Mouse (Mus musculus) left cerebral cortex, postnatal 36 days (tissue): ENCODE data around the gene Adgra1. TPM values are rescaled to one million over a fixed set of nuclear protein-coding genes. Genes with fewer than 3 reads are reported as not detected.

Source experiments
- DNase-seq, 2 experiments: peaks; one replicate each; pipeline ENCODE4 v3.0.0; 2021 to 2022; ENCODE audit warnings: low spot score in 2 of 2, mixed read lengths in 1 of 2
- intact Hi-C: fragments of 180-260 bp; cut with DNase I; formaldehyde crosslinking; loops from one replicate; pipeline ENCODE4 v1.15.1; 2025
- total RNA-seq, 2 experiments: library from RNA; stranded (reverse); gene quantifications; 2 replicates each; pipeline ENCODE4 v1.2.3; 2021

Adgra1 gene
- total RNA-seq, 2 experiments from 2014 or later: 57.5 to 67.0 TPM

- no peak for DNase-seq
- intact Hi-C loops: loop anchor here (5.0 kb wide), 1 partner anchor 96 kb away; no protein-coding TSS in a partner anchor
These were observed 9.8 kb downstream of the Adgra1 start for GRCm38 (mm10) chr7:139843776-139844175.

GRCm38 (mm10) chr7:139845101-139845500, 11.1 kb downstream of the Adgra1 start:
- no peak for DNase-seq
- intact Hi-C loops: no loop called here

GRCm38 (mm10) chr7:139850152-139850551, 16.2 kb downstream of the Adgra1 start:
- intact Hi-C loops: no loop called here
- DNase-seq: no peak

- no peak for DNase-seq
- intact Hi-C loops: no loop called here
These were observed 16.7 kb downstream of the Adgra1 start for GRCm38 (mm10) chr7:139850677-139851076.

GRCm38 (mm10) chr7:139851098-139851497, 17.1 kb downstream of the Adgra1 start:
- DNase-seq: peak in 1 of 2 experiments; percentile 63
- intact Hi-C loops: no loop called here

GRCm38 (mm10) chr7:139855261-139855660, 21.3 kb downstream of the Adgra1 start:
- no peak for DNase-seq
- intact Hi-C loops: no loop called here

GRCm38 (mm10) chr7:139861411-139861810, 27.4 kb downstream of the Adgra1 start:
- peak; percentile 69 to 79 for DNase-seq
- intact Hi-C loops: loop anchor here (1.0 to 5.0 kb wide), 2 partner anchors 158 to 214 kb away; no protein-coding TSS in a partner anchor

GRCm38 (mm10) chr7:139863076-139863475, 29.1 kb downstream of the Adgra1 start:
- intact Hi-C loops: loop anchor here (5.0 kb wide), 1 partner anchor 216 kb away; no protein-coding TSS in a partner anchor
- no peak for DNase-seq

GRCm38 (mm10) chr7:139864253-139864652, 30.3 kb downstream of the Adgra1 start:
- no peak for DNase-seq
- intact Hi-C loops: loop anchor here (5.0 kb wide), 1 partner anchor 217 kb away; no protein-coding TSS in a partner anchor

GRCm38 (mm10) chr7:139864871-139865270, 30.9 kb downstream of the Adgra1 start:
- DNase-seq: no peak
- intact Hi-C loops: loop anchor here (5.0 kb wide), 1 partner anchor 218 kb away; no protein-coding TSS in a partner anchor

GRCm38 (mm10) chr7:139871014-139871413, 37.0 kb downstream of the Adgra1 start:
- intact Hi-C loops: no loop called here
- DNase-seq: no peak

- DNase-seq: peak; percentile 62 to 68
- intact Hi-C loops: loop anchor here (5.0 kb wide), 2 partner anchors 175 to 230 kb away; no protein-coding TSS in a partner anchor
These were observed 43.3 kb downstream of the Adgra1 start for GRCm38 (mm10) chr7:139877167-139877792.

- DNase-seq: no peak
- intact Hi-C loops: loop anchor here (5.0 kb wide), 2 partner anchors 176 to 231 kb away; no protein-coding TSS in a partner anchor
These were observed 44.1 kb downstream of the Adgra1 start for GRCm38 (mm10) chr7:139878122-139878521.

- no peak for DNase-seq
- intact Hi-C loops: loop anchor here (5.0 kb wide), 2 partner anchors 176 to 231 kb away; no protein-coding TSS in a partner anchor
These were observed 44.6 kb downstream of the Adgra1 start for GRCm38 (mm10) chr7:139878621-139879020.

GRCm38 (mm10) chr7:139883545-139883944, 49.6 kb downstream of the Adgra1 start:
- intact Hi-C loops: no loop called here
- DNase-seq: peak in 1 of 2 experiments; percentile 8

GRCm38 (mm10) chr7:139891779-139892178, 57.8 kb downstream of the Adgra1 start:
- intact Hi-C loops: no loop called here
- DNase-seq: no peak

- intact Hi-C loops: no loop called here
- peak; percentile 75 to 86 for DNase-seq
These were observed 60.9 kb downstream of the Adgra1 start, which contains the start of gene Kndc1 for GRCm38 (mm10) chr7:139894655-139895557. TSS of gene Kndc1 (plus strand) at chr7:139894696.

GRCm38 (mm10) chr7:139896271-139896670, 62.3 kb downstream of the Adgra1 start:
- intact Hi-C loops: no loop called here

GRCm38 (mm10) chr7:139896796-139897195, 62.8 kb downstream of the Adgra1 start:
- intact Hi-C loops: no loop called here
- no peak for DNase-seq

More at GRCm38 (mm10) chr7:139896271-139896670, 62.3 kb downstream of the Adgra1 start:
- DNase-seq: no peak

GRCm38 (mm10) chr7:139898606-139899005, 64.6 kb downstream of the Adgra1 start:
- intact Hi-C loops: no loop called here
- DNase-seq: no peak
